In genomic region chr5:115769116-115769515, GRCm38 (mm10) we compare ENCODE assay signal across 28 mouse cellular contexts. TPM values are rescaled to one million over a fixed set of nuclear protein-coding genes. Genes with fewer than 3 reads are reported as not detected.
A peak's percentile ranks its signal among the peaks of the same experiment; 100 is the strongest.
DNase-seq lines count a peak whose midpoint lies in the region; ATAC-seq and TF ChIP-seq lines count a peak whose summit lies in the region.
"Had no signal": no experiment of that assay in that cellular context is flagged by ENCODE, and none has a peak within 500 bp of the region (broad histone marks: within the 10 kb centered on the region; RNA-seq: fewer than 3 reads in every experiment).

No protein-coding gene starts in this region.

- H3K4me2 ChIP-seq in midbrain, embryonic 11.5 days: no peak overlapping the region
- no peak overlapping the region for H3K4me2 ChIP-seq in kidney, postnatal 0 days (ENCODE audit: low read length)
- H3K4me2 ChIP-seq: embryonic facial prominence, embryonic 15.5 days; forebrain, embryonic 13.5 days; heart, embryonic 13.5 days; hindbrain, embryonic 14.5 days; limb, embryonic 12.5 days; liver, embryonic 15.5 days; lung, embryonic 14.5 days; midbrain, embryonic 12.5 days; neural tube, embryonic 12.5 days had no signal

- H3K9me3 ChIP-seq in midbrain, embryonic 11.5 days (ENCODE audit: control insufficient read depth, low read length): no peaks in the 10 kb centered on the region
- H3K9me3 ChIP-seq in midbrain, embryonic 10.5 days (replicated peaks): peaks cover 7% of the 10 kb centered on the region
- H3K9me3 ChIP-seq in kidney, postnatal 0 days (replicated peaks; ENCODE audit: low read length): no peaks in the 10 kb centered on the region
- H3K9me3 ChIP-seq in limb, embryonic 10.5 days (replicated peaks): no peaks in the 10 kb centered on the region
- H3K9me3 ChIP-seq: embryonic facial prominence, embryonic 15.5 days had no signal

- no peaks in the 10 kb centered on the region for H3K36me3 ChIP-seq in midbrain, embryonic 11.5 days (ENCODE audit: control insufficient read depth, insufficient read depth, low read length)
- no peaks in the 10 kb centered on the region for H3K36me3 ChIP-seq in midbrain, embryonic 10.5 days
- H3K36me3 ChIP-seq in kidney, adult 2 months (ENCODE audit: control insufficient read depth, insufficient read depth, low read length): no peaks in the 10 kb centered on the region
- no peaks in the 10 kb centered on the region for H3K36me3 ChIP-seq in kidney, postnatal 0 days (ENCODE audit: insufficient read depth, low read length)
- no peaks in the 10 kb centered on the region for H3K36me3 ChIP-seq in limb, embryonic 10.5 days
- H3K36me3 ChIP-seq: embryonic facial prominence, embryonic 10.5 days; embryonic facial prominence, embryonic 15.5 days; G1E; heart, embryonic 13.5 days; limb, embryonic 12.5 days; liver, embryonic 15.5 days; midbrain, embryonic 12.5 days; neural tube, embryonic 12.5 days had no signal

- no peak overlapping the region for H3K27ac ChIP-seq in midbrain, embryonic 11.5 days (ENCODE audit: low read depth, low read length)
- H3K27ac ChIP-seq in midbrain, embryonic 10.5 days (replicated peaks): no peak overlapping the region
- H3K27ac ChIP-seq in kidney, adult 2 months (ENCODE audit: insufficient read depth, low read depth, low read length): peak overlapping the region; percentile 58; the same call in 1 of the 2 replicates
- H3K27ac ChIP-seq in kidney, postnatal 0 days: peak overlapping the region; percentile 64; the same call in 1 of the 2 replicates
- H3K27ac ChIP-seq in limb, embryonic 10.5 days: no peak overlapping the region
- H3K27ac ChIP-seq: embryonic facial prominence, embryonic 10.5 days; embryonic facial prominence, embryonic 15.5 days; forebrain, embryonic 13.5 days; heart, embryonic 13.5 days; hindbrain, embryonic 14.5 days; limb, embryonic 12.5 days; liver, embryonic 15.5 days; midbrain, embryonic 12.5 days; neural tube, embryonic 12.5 days had no signal

- TF ChIP-seq POLR2A in kidney, adult 2 months (IDR thresholded peaks at IDR 0.05; ENCODE audit: low read depth, low read length): no peak

- no peak overlapping the region for H3K9ac ChIP-seq in midbrain, embryonic 11.5 days (ENCODE audit: low read length)
- no peak overlapping the region for H3K9ac ChIP-seq in kidney, postnatal 0 days (ENCODE audit: low read depth, low read length)
- H3K9ac ChIP-seq: embryonic facial prominence, embryonic 15.5 days; forebrain, embryonic 13.5 days; heart, embryonic 13.5 days; hindbrain, embryonic 14.5 days; limb, embryonic 12.5 days; liver, embryonic 15.5 days; lung, embryonic 14.5 days; midbrain, embryonic 12.5 days; neural tube, embryonic 12.5 days had no signal

- DNase-seq in midbrain, embryonic 11.5 days (ENCODE audit: low spot score, missing footprints): peak; percentile 59
- no peak for DNase-seq in midbrain, embryonic 10.5 days (ENCODE audit: low spot score)
- DNase-seq in kidney, adult 2 months: peak; percentile 87
- DNase-seq in kidney, postnatal 0 days (ENCODE audit: low spot score): no peak
- DNase-seq in kidney, postnatal 4 days: peak; percentile 4 to 20
- no peak for DNase-seq in limb, embryonic 10.5 days (ENCODE audit: low spot score)
- no peak for DNase-seq in spleen, adult 12 weeks (ENCODE audit: low spot score)
- no peak for DNase-seq in adrenal gland, adult 18-20 months (ENCODE audit: low spot score in 2 of 2)
- DNase-seq: adrenal gland, postnatal 25 days; cerebellum, adult 2 months; cerebellum, postnatal 14 days; gastrocnemius, postnatal 10 days; heart, postnatal 10 days; layer of hippocampus, adult 9-11 months; lung, embryonic 14.5 days; right cerebral cortex, postnatal 4 days; thymus, postnatal 14 days had no signal

- H3K4me1 ChIP-seq in midbrain, embryonic 11.5 days (ENCODE audit: control insufficient read depth, insufficient read depth, low read length): no peaks in the 10 kb centered on the region
- no peaks in the 10 kb centered on the region for H3K4me1 ChIP-seq in midbrain, embryonic 10.5 days
- H3K4me1 ChIP-seq in kidney, adult 2 months (ENCODE audit: control insufficient read depth, insufficient read depth, low read length): no peaks in the 10 kb centered on the region; the same call in 1 of the 2 replicates
- H3K4me1 ChIP-seq in kidney, postnatal 0 days (replicated peaks; ENCODE audit: insufficient read depth, low read length): no peaks in the 10 kb centered on the region
- no peaks in the 10 kb centered on the region for H3K4me1 ChIP-seq in limb, embryonic 10.5 days
- H3K4me1 ChIP-seq: embryonic facial prominence, embryonic 10.5 days; embryonic facial prominence, embryonic 15.5 days; forebrain, embryonic 13.5 days; limb, embryonic 12.5 days; liver, embryonic 15.5 days; midbrain, embryonic 12.5 days; neural tube, embryonic 12.5 days had no signal

- no peak for TF ChIP-seq CTCF in kidney, adult 2 months (conservative IDR thresholded peaks at IDR 0.05; ENCODE audit: insufficient read depth, insufficient read length, low read depth, low read length)
- TF ChIP-seq CTCF in kidney, postnatal 0 days (IDR thresholded peaks at IDR 0.05; ENCODE audit: low read depth): no peak

- H3K4me3 ChIP-seq in midbrain, embryonic 11.5 days (ENCODE audit: low read depth, low read length): no peak overlapping the region
- no peak overlapping the region for H3K4me3 ChIP-seq in midbrain, embryonic 10.5 days
- no peak overlapping the region for H3K4me3 ChIP-seq in kidney, adult 2 months (ENCODE audit: insufficient read depth, low read depth, low read length)
- no peak overlapping the region for H3K4me3 ChIP-seq in kidney, postnatal 0 days (replicated peaks; ENCODE audit: low read depth, low read length)
- no peak overlapping the region for H3K4me3 ChIP-seq in limb, embryonic 10.5 days
- H3K4me3 ChIP-seq: embryonic facial prominence, embryonic 10.5 days; embryonic facial prominence, embryonic 15.5 days; forebrain, embryonic 13.5 days; heart, embryonic 13.5 days; limb, embryonic 12.5 days; liver, embryonic 15.5 days; midbrain, embryonic 12.5 days; myocyte; neural tube, embryonic 12.5 days had no signal

- no peaks in the 10 kb centered on the region for H3K27me3 ChIP-seq in midbrain, embryonic 11.5 days (ENCODE audit: control insufficient read depth, insufficient read depth, low read length)
- no peaks in the 10 kb centered on the region for H3K27me3 ChIP-seq in midbrain, embryonic 10.5 days (ENCODE audit: low read depth, poor library complexity, severe bottlenecking)
- H3K27me3 ChIP-seq in kidney, adult 2 months (replicated peaks; ENCODE audit: control insufficient read depth, insufficient read depth, low read length): no peaks in the 10 kb centered on the region; the same call in 1 of the 2 replicates
- no peaks in the 10 kb centered on the region for H3K27me3 ChIP-seq in kidney, postnatal 0 days (ENCODE audit: insufficient read depth, low read length)
- no peaks in the 10 kb centered on the region for H3K27me3 ChIP-seq in limb, embryonic 10.5 days (ENCODE audit: low read depth, poor library complexity, severe bottlenecking)
- H3K27me3 ChIP-seq: embryonic facial prominence, embryonic 15.5 days; forebrain, embryonic 13.5 days; heart, embryonic 13.5 days; limb, embryonic 12.5 days; liver, embryonic 15.5 days; midbrain, embryonic 12.5 days; neural tube, embryonic 12.5 days had no signal

- 84% methylated on average over 4 of the region's 4 CpGs for WGBS in midbrain, embryonic 11.5 days
- WGBS in midbrain, embryonic 10.5 days: 92% methylated on average over 4 of the region's 4 CpGs
- 54% methylated on average over 4 of the region's 4 CpGs for WGBS in kidney, adult 2 months
- WGBS in kidney, postnatal 0 days: 63% methylated on average over 4 of the region's 4 CpGs
- WGBS in limb, embryonic 10.5 days: 93% methylated on average over 4 of the region's 4 CpGs

- ATAC-seq in midbrain, embryonic 11.5 days (ENCODE audit: low FRiP score): no peak
- ATAC-seq in kidney, postnatal 0 days (replicated peaks; ENCODE audit: low FRiP score, low read depth): no peak
- ATAC-seq: forebrain, embryonic 13.5 days had no signal

RNA-seq across cellular contexts. Expression of gene Bicdl1, which starts 37.7 kb away (rescaled TPM):
- 11.4 and 12.4 TPM in 2 replicates for polyA plus RNA-seq in midbrain, embryonic 11.5 days (2014; fragmentation: Nextera tagmentation; extraction: Ambion mirVana)
- 12.1 and 16.2 TPM in 2 replicates for polyA plus RNA-seq in midbrain, embryonic 10.5 days (2016; fragmentation: Nextera tagmentation; extraction: Ambion mirVana)
- 55.9 and 67.5 TPM in 2 replicates for polyA plus RNA-seq in kidney, adult 2 months (2012; rRNA removed)
- 12.3 and 12.5 TPM in 2 replicates for polyA plus RNA-seq in kidney, postnatal 0 days (2015; fragmentation: Nextera tagmentation; extraction: Ambion mirVana)
- polyA plus RNA-seq in limb, embryonic 10.5 days (2016; fragmentation: Nextera tagmentation; extraction: Ambion mirVana): 7.1 and 8.3 TPM in 2 replicates
- 1 to 10 TPM; 6.9 to 9.1 TPM for total RNA-seq in adrenal gland, adult 18-20 months (2021)

Comparison
In these comparisons a context has a peak if more than half of its experiments do, and no peak if none do; other contexts are left out.
1. DNase-seq: peak in midbrain, embryonic 11.5 days (single experiment), kidney, adult 2 months (single experiment) and kidney, postnatal 4 days (2 of 2); none in midbrain, embryonic 10.5 days (single experiment), kidney, postnatal 0 days (single experiment), limb, embryonic 10.5 days (single experiment), spleen, adult 12 weeks (single experiment) and adrenal gland, adult 18-20 months (0 of 2).
2. H3K27ac ChIP-seq: peak in kidney, adult 2 months (single experiment) and kidney, postnatal 0 days (single experiment); none in midbrain, embryonic 11.5 days (single experiment), midbrain, embryonic 10.5 days (single experiment) and limb, embryonic 10.5 days (single experiment).